Mouse (Mus musculus) gastrocnemius, postnatal 10 days (tissue): ENCODE data around the gene Iqgap1. TPM values are rescaled to one million over a fixed set of nuclear protein-coding genes. Genes with fewer than 3 reads are reported as not detected.

Source experiments
- DNase-seq: peaks from one replicate; pipeline ENCODE4 v3.0.0; 2021; ENCODE audit warnings: mixed read lengths
- total RNA-seq, 2 experiments: library from RNA; stranded (reverse); gene quantifications; 2 replicates each; pipeline ENCODE4 v1.2.3; 2021

Iqgap1 gene
- total RNA-seq, 2 experiments from 2014 or later = 38.7 to 60.1 TPM

DNA sequence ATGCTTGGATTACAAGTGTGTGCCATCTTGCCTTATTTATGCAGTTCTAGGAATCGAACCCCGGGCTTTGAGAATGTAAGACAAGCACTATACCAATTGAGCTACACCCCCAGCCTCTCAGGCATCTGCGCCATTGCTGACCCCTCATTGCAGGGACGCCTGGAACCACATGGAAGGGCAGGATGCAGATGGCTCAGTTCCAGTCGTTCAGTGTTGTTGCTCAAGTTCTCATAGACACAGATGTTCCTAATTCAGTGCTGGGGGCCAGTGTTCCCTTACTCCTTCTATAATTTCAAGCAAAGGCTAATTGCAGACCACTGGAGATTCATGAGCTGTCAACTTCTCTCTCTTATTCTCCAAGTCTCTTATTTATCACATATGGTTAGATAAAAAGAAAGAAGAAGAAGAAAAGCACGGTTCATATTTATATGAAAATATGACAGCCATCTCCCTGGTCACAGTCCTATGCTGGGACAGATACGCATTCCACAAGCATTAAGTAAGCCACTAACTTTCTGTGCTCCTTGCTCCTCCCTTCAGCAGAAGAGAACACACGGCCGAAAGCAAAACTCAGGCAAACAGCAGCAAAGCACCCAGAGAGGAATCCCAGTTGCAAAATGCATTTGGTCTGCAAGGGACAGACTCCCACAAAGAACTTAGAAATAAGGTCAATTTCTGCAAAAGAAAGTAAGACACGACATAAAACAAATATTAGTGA is 159.4 kb downstream of the Iqgap1 start:
- no peak for DNase-seq

Other genes with a start within 250 kb of the Iqgap1 start
- 10 to 100 TPM; 16.7 to 25.1 TPM for gene Crtc3, start 137.1 kb downstream of the Iqgap1 start, total RNA-seq
- 1 to 10 TPM; 2.3 to 2.5 TPM for gene Zscan2, start 34.9 kb upstream of the Iqgap1 start, total RNA-seq
- 1 to 10 TPM; 5.4 to 6.8 TPM for gene Wdr73, start 75.3 kb upstream of the Iqgap1 start, total RNA-seq
- gene Nmb, start 79.1 kb upstream of the Iqgap1 start, total RNA-seq = 1 to 10 TPM; 2.1 to 2.4 TPM
- gene Sec11a, start 121.8 kb upstream of the Iqgap1 start, total RNA-seq = 10 to 100 TPM; 50.6 to 55.3 TPM
- 10 to 100 TPM; 14.8 to 18.2 TPM for gene Zfp592, start 167.7 kb upstream of the Iqgap1 start, total RNA-seq
- gene Alpk3, start 231.6 kb upstream of the Iqgap1 start, total RNA-seq = 100 to 1,000 TPM; 104 to 110 TPM